Mouse (Mus musculus): ENCODE measurements around the gene Vamp2.

DNA sequence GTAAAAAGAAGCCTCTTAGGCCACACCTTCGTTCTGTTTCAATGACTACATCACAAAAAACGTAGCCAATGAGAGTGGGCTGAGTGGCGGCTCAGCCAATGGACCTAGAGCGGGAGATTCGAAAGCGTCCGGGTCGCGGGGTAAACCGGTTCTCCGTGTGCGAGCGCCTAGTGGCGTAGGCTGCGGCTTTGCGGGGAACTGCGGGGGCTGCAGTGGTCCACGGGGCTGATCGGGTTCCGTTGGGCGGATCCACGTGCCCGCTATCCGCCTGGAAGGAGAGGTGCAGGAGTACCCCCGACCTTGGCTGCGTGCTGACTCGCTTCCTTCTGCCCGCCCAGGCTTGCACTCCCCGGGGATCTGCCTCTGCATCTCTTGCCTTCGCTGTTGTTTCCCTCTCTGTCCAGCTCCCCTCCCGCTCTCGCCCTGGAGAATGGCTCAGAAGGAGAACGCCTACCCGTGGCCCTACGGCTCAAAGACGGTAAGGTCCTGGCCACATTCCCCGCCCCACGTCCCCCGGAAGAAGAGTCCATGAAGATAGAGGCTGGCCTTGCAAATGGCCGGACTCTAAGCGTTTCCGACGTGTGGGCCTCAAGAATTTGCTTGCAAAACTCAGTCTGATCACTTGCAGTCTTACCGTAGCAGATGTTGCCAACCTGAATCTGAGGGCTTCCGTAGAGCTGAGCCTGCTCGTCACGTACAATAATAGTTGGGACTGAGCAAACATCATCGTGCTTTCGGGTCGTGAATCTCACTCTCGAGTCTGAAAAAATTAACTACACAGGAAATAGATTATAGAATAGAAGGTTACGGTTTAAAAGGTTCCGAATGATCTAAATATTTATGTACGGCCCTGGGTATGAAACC lies 42.5 kb upstream of the Vamp2 start, which contains the start of gene Aurkb:
- TF ChIP-seq CTCF (IDR thresholded peaks at IDR 0.05) (peak; percentile 6; the same call in 1 of the 2 replicates), EP300 (IDR thresholded peaks at IDR 0.05) (no peak)
